Mouse (Mus musculus): ENCODE measurements around the gene Slc34a1. TPM values are rescaled to one million over a fixed set of nuclear protein-coding genes. Genes with fewer than 3 reads are reported as not detected.

Slc34a1 gene
- polyA plus RNA-seq, 1 experiment from 2014 or later = not detected

- WGBS = 10% methylated on average over 32 of the region's 32 CpGs
- H3K27ac ChIP-seq = no peak overlapping the region
Measured at GRCm38 (mm10) chr13:55378907-55379580, 18.9 kb upstream of the Slc34a1 start.

GRCm38 (mm10) chr13:55381790-55382189 is 16.2 kb upstream of the Slc34a1 start:
- H3K27ac ChIP-seq = no peak overlapping the region
- peaks cover 39% of the 10 kb centered on the region for H3K27me3 ChIP-seq (replicated peaks)
- H3K36me3 ChIP-seq = no peaks in the 10 kb centered on the region
- H3K4me3 ChIP-seq (replicated peaks) = no peak overlapping the region
- ATAC-seq = no peak
- peaks cover 8% of the 10 kb centered on the region for H3K4me1 ChIP-seq (replicated peaks)
- H3K4me2 ChIP-seq (replicated peaks) = no peak overlapping the region
- H3K9me3 ChIP-seq = no peaks in the 10 kb centered on the region
- WGBS = 91% methylated on average over 4 of the region's 4 CpGs
- H3K9ac ChIP-seq = no peak overlapping the region

More at GRCm38 (mm10) chr13:55378907-55379580, 18.9 kb upstream of the Slc34a1 start:
- no peaks in the 10 kb centered on the region for H3K36me3 ChIP-seq
- H3K4me3 ChIP-seq (replicated peaks) = peak overlapping the region; percentile 3; the same call in 1 of the 2 replicates
- H3K4me1 ChIP-seq (replicated peaks) = peaks cover 16% of the 10 kb centered on the region
- peak; percentile 50 for ATAC-seq
- H3K9ac ChIP-seq = no peak overlapping the region
- H3K9me3 ChIP-seq = no peaks in the 10 kb centered on the region
- H3K27me3 ChIP-seq (replicated peaks) = peaks cover 39% of the 10 kb centered on the region
- H3K4me2 ChIP-seq (replicated peaks) = peak overlapping the region; percentile 48

DNA sequence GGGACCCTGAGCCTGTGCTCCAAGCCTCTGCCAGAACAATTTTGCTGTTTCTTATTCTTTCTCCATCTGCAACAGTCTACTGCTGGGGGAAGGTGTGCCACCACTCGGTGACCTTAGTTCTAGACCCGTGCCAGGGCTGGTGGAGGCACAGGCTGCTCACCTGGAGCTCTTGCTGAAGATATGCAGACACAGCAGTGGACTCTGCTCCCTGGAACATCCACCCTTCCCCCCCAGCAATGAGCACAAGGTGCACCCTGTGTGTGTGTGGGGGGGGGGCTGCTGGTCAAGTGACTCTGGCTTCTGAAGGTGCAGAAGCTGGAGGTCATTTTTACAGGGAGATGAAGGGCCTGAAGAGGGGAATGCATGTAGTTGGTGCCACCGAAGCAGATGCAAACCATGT is 7.3 kb upstream of the Slc34a1 start:
- 64% methylated on average over 3 of the region's 3 CpGs for WGBS
- no peak overlapping the region for H3K9ac ChIP-seq
- no peaks in the 10 kb centered on the region for H3K27me3 ChIP-seq (replicated peaks)
- ATAC-seq = peak; percentile 71
- peak overlapping the region; percentile 54; the same call in 1 of the 2 replicates for H3K27ac ChIP-seq
- H3K9me3 ChIP-seq = no peaks in the 10 kb centered on the region
- no peak overlapping the region for H3K4me3 ChIP-seq (replicated peaks)
- no peaks in the 10 kb centered on the region for H3K36me3 ChIP-seq
- no peaks in the 10 kb centered on the region for H3K4me1 ChIP-seq (replicated peaks)
- H3K4me2 ChIP-seq (replicated peaks) = no peak overlapping the region

GRCm38 (mm10) chr13:55391626-55392029 is 6.4 kb upstream of the Slc34a1 start:
- whole genome bisulfite sequencing = 89% methylated on average over 1 of the region's 1 CpGs
- Histone ChIP-seq H3K27me3 (replicated peaks) (no peaks in the 10 kb centered on the region), H3K9ac (no peak overlapping the region), H3K4me3 (replicated peaks) (no peak overlapping the region), H3K36me3 (no peaks in the 10 kb centered on the region), H3K4me2 (replicated peaks) (no peak overlapping the region), H3K9me3 (no peaks in the 10 kb centered on the region), H3K4me1 (replicated peaks) (no peaks in the 10 kb centered on the region), H3K27ac (no peak overlapping the region)
- peak; percentile 75 for ATAC-seq

DNA sequence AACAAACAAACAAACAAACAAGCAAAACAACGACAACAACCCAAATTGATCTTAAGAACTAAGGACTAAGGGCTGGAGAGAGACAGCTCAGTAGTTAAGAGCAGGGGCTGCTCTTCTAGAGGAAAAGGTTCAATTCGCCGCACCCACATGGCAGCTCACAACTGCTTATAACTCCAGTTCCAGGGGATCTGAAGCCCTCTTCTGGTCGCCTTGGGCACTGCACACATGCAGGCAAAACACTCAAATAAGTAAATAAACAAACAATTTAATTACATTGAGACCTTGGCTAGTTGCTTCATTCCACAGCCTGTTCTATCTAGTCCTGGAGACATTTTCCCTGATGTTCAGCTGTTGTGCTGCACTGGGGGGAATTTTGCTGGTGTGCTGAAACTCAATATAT is 5.1 kb upstream of the Slc34a1 start:
- no peak overlapping the region for H3K4me2 ChIP-seq (replicated peaks)
- H3K4me1 ChIP-seq (replicated peaks) = no peaks in the 10 kb centered on the region
- no peak overlapping the region for H3K9ac ChIP-seq
- no peaks in the 10 kb centered on the region for H3K9me3 ChIP-seq
- ATAC-seq = no peak
- H3K27ac ChIP-seq = no peak overlapping the region
- H3K27me3 ChIP-seq (replicated peaks) = no peaks in the 10 kb centered on the region
- no peak overlapping the region for H3K4me3 ChIP-seq (replicated peaks)
- no peaks in the 10 kb centered on the region for H3K36me3 ChIP-seq
- WGBS = 73% methylated on average over 4 of the region's 4 CpGs

DNA sequence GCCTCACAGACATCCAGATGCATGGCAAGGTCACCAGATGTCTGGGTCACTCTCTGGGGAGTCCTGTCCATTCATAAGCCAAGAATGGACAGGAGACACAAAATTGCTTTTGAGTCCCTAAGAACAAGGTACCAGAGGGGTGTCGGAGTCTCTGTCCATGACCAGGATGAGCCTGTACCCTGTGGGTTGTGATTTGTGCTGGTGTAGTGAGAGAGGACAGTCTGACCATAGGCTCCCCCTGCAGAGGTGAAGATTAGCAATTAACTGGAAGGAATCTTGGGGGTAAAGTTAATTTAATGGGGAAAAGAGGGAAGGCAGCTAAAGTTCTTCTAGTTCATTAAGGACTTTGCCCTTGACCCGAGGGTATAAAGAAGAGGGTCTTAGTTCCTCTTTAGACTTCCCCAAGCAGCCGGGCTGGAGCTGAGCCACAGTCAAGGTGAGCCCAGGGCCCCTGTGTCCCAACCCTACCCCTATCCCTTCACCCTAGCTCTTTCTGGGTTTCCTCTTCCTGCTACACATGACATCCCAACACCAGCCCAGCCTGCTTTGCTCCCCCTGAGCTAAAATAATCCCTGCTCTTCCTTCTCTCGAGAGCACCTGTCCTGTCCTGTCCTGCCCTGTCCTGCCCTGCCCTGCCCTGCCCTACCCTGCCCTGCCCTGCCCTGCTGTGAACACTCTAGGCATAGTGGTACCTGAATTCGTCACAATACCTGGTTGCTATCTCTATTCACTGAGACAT is 1.5 kb downstream of the Slc34a1 start:
- Histone ChIP-seq H3K9me3 (no peaks in the 10 kb centered on the region), H3K4me1 (replicated peaks) (no peaks in the 10 kb centered on the region), H3K27ac (no peak overlapping the region), H3K27me3 (replicated peaks) (peaks cover 11% of the 10 kb centered on the region), H3K4me3 (replicated peaks) (no peak overlapping the region), H3K4me2 (replicated peaks) (no peak overlapping the region), H3K9ac (no peak overlapping the region), H3K36me3 (no peaks in the 10 kb centered on the region)
- WGBS = 54% methylated on average over 5 of the region's 5 CpGs
- ATAC-seq = peak; percentile 80

GRCm38 (mm10) chr13:55400039-55400346 is 2.0 kb downstream of the Slc34a1 start:
- no peak overlapping the region for H3K4me3 ChIP-seq (replicated peaks)
- peaks cover 14% of the 10 kb centered on the region for H3K27me3 ChIP-seq (replicated peaks)
- no peaks in the 10 kb centered on the region for H3K36me3 ChIP-seq
- no peak for ATAC-seq
- no peak overlapping the region for H3K9ac ChIP-seq
- no peaks in the 10 kb centered on the region for H3K4me1 ChIP-seq (replicated peaks)
- no peak overlapping the region for H3K4me2 ChIP-seq (replicated peaks)
- no peak overlapping the region for H3K27ac ChIP-seq
- 59% methylated on average over 1 of the region's 1 CpGs for WGBS
- H3K9me3 ChIP-seq = no peaks in the 10 kb centered on the region

GRCm38 (mm10) chr13:55403266-55403665 is 5.3 kb downstream of the Slc34a1 start:
- ATAC-seq = no peak
- no peak overlapping the region for H3K4me3 ChIP-seq (replicated peaks)
- no peaks in the 10 kb centered on the region for H3K9me3 ChIP-seq
- no peak overlapping the region for H3K9ac ChIP-seq
- no peak overlapping the region for H3K27ac ChIP-seq
- no peaks in the 10 kb centered on the region for H3K36me3 ChIP-seq
- WGBS = 74% methylated on average over 7 of the region's 7 CpGs
- no peak overlapping the region for H3K4me2 ChIP-seq (replicated peaks)
- H3K4me1 ChIP-seq (replicated peaks) = no peaks in the 10 kb centered on the region; the same call in 1 of the 2 replicates
- H3K27me3 ChIP-seq (replicated peaks) = peaks cover 14% of the 10 kb centered on the region

DNA sequence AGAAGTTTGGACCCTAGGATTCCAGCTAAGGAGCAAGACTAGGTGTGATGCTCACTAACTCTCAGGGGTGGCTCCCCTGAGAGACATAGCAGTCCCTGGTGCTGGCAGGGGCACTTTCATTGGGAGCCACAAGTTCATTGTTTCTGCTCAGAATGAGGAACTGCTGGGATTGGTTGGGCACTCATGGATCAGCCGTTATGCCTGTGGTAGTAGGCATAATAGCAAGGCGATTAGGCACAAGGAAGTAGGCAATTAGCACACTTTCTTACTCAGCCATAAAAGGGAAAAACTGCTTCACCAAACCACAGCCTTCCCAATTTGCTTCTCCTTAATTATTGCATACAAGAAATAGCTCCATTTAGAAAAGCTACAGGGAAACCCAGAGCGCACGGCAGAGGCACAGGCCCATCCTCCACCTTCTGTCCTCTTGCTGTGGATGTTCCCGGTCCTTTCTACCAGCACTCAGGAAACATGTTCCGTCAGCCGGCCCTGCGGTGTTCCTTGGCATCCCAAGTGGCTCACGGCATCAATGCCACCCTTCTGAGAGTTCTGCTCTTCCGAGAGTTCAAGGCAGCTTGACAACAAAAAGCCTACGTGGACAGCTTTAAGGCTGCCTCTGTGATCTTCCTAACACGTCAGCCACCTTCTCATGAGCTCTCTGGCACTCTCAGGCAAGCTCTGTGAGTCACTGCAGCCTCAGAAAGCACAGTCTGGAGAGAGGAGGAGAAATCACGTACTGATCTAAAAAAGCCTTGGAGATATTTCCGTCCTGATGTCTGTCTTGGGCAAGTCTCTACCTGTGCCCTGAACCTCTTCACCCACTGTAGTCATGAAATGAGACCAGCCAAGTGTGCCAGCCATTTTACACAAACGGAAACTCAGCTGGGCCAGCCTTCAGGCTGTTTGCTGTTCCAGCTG is 6.2 kb downstream of the Slc34a1 start:
- Histone ChIP-seq H3K27ac (no peak overlapping the region), H3K4me3 (replicated peaks) (no peak overlapping the region), H3K9ac (no peak overlapping the region), H3K4me2 (replicated peaks) (no peak overlapping the region), H3K27me3 (replicated peaks) (peaks cover 14% of the 10 kb centered on the region), H3K36me3 (no peaks in the 10 kb centered on the region), H3K4me1 (replicated peaks) (no peaks in the 10 kb centered on the region; the same call in 1 of the 2 replicates), H3K9me3 (no peaks in the 10 kb centered on the region)
- WGBS = 76% methylated on average over 15 of the region's 15 CpGs
- ATAC-seq = no peak

DNA sequence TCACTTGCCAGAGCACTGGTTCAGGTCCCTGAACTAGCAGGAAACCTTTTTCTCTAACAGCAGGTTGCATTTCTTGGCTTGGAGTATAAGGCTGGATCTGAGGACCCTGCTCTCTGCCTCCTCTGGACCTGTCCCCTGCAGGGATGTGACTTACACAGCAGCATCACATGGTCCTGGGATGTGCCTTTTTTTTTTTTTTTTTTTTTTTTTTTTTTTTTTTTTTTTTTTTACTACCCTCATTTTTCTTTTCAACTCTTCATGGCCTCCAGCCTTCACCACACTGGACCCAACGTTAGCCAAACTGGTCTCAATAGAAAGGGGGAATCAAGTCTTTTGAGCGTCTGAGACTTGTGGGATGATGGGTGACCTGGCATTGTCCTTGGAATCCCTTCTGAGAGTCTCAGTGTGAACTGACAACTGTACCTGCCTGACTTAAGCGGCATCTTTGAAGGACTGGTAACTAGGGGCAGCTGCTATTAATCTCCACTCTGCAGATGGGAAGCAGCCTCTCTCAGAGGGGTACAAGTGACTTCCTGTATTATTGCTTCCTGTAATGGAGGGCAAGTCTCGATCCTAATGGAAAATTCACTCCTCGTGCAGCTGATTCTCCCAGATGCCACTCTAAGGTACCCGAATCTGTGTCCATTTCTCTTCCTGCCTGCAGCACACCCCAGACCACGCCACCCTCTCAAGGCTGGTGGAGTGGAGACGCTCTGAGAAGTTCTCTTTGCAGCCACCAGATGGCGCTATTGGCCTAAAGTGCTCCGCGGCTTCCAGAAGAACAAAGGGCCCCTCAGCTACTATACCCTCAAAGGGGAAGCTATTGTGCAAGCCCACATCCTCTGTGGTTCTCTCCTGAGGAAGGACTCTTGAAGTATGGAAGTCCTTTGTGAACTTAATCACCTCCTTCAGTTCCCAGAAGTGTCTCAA is 7.1 kb downstream of the Slc34a1 start:
- Histone ChIP-seq H3K27ac (no peak overlapping the region), H3K4me1 (replicated peaks) (no peaks in the 10 kb centered on the region; the same call in 1 of the 2 replicates), H3K4me2 (replicated peaks) (peak overlapping the region; percentile 34; the same call in 1 of the 2 replicates), H3K36me3 (no peaks in the 10 kb centered on the region), H3K9me3 (no peaks in the 10 kb centered on the region), H3K9ac (peak overlapping the region; percentile 28; the same call in 1 of the 2 replicates), H3K4me3 (replicated peaks) (no peak overlapping the region), H3K27me3 (replicated peaks) (peaks cover 14% of the 10 kb centered on the region)
- ATAC-seq = peak; percentile 87
- WGBS = 12% methylated on average over 11 of the region's 11 CpGs

DNA sequence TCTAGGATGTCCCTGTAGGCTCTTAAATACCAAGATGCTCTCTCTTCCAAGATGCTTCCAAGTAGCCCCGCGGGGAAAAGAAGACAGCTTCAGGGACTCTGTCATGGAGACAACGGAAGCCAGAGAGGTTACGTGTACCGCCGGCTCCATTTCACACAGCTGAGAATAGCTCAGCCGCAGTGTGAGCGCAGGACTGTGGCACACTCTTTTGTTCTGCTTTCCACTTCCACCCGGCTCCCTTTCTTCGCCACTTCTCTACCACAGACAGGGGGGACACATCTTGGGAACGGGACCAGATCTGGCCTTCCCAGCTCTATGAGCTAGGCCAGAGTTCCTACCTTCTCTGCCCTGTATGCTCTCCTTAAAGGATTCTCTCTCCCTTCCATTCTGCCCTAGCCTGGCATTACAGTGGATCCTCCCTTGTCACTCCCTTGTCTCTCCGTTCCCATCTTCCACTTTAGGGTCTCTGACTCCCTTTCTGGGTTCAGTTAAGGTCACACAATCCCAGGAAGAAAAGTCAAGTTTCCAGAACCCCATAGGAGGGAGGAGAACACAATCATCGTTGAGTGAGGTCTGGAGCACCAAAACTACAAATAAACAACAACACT is 7.9 kb downstream of the Slc34a1 start:
- peak; percentile 39; the same call in 1 of the 2 replicates for ATAC-seq
- Histone ChIP-seq H3K9me3 (no peaks in the 10 kb centered on the region), H3K27ac (no peak overlapping the region), H3K4me2 (replicated peaks) (no peak overlapping the region), H3K27me3 (replicated peaks) (peaks cover 12% of the 10 kb centered on the region), H3K36me3 (no peaks in the 10 kb centered on the region), H3K9ac (0 out of 2 replicates have a peak overlapping the region, but pooled peaks have one; percentile 28), H3K4me3 (replicated peaks) (no peak overlapping the region), H3K4me1 (replicated peaks) (no peaks in the 10 kb centered on the region; the same call in 1 of the 2 replicates)
- WGBS = 65% methylated on average over 13 of the region's 13 CpGs

Measured in intestine, embryonic 15.5 days (tissue).